Mouse (Mus musculus) cerebellum, adult 9-10 months (tissue): ENCODE measurements around the gene Depdc7.

ENCODE experiments used
- DNase-seq: peaks from one replicate; pipeline ENCODE4 v3.0.0; 2022

The Depdc7 gene

GRCm38 (mm10) chr2:104714254-104714691, 28.4 kb downstream of the Depdc7 start:
- peak; percentile 77 for DNase-seq

DNA sequence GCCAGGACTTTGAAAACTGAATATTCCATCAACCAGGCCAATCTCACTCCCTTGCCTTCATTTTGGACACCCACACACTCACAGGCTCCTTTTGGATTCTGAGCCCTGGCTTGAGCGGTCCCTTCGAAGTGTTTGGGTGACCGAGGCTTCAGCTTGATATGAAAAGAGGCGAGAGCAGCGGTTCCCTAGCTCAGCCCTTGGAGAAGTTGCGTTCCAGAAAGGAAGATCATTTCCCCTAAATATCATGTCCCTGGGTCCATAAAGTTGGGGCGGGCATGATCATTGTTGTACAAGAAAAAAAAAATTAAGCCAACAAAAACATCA, 30.2 kb downstream of the Depdc7 start:
- DNase-seq = no peak

DNA sequence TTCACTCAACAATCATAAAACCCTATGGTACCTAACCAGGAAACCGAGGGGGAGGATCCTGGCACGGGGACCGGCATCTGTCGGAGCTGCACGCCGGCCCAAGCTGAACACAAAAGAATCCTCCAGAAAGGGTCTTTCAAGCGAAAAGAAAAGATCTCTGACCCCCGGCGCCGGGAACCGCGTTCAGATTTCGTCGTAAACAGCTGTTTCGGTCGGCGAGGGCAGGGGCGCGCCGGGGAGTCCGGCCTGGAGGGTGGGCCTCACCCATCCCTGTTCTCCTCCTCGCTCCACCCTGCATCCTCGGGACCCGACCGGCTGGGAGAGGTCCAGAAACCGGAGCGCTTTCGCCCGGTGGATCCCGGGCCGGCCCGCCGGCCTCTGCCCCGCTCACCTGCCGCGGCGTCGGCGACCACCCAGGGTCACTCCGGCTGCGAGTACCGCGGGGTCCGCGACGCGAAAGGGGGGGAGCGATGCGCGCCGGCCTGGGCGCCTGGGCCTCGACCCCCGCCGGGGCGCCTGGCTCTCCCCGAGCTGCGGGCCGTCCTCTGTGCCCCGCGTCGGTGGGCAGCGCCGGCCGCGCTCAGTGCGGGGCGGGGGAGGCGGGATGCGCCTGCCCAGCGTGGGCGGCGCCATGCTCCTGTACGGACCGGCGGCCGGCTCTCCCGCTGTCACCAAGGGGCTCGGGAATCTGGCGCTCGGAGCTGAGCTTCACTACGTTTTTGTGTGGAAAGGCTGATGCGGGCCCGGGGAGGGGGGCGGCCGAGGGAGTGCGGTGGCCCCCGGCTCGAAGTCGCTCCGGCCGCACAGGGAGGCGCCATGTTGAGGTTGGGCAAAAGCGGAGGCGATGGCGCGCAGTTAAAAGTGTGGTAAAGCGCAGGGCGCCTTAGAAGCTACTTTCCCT, 30.8 kb downstream of the Depdc7 start, which contains the start of gene Tcp11l1:
Gene Tcp11l1, minus strand, starts transcription at position 585 of the 901 bp plus-strand sequence.
- DNase-seq = peak; percentile 79

GRCm38 (mm10) chr2:104710670-104711370, 31.9 kb downstream of the Depdc7 start:
- no peak for DNase-seq

DNA sequence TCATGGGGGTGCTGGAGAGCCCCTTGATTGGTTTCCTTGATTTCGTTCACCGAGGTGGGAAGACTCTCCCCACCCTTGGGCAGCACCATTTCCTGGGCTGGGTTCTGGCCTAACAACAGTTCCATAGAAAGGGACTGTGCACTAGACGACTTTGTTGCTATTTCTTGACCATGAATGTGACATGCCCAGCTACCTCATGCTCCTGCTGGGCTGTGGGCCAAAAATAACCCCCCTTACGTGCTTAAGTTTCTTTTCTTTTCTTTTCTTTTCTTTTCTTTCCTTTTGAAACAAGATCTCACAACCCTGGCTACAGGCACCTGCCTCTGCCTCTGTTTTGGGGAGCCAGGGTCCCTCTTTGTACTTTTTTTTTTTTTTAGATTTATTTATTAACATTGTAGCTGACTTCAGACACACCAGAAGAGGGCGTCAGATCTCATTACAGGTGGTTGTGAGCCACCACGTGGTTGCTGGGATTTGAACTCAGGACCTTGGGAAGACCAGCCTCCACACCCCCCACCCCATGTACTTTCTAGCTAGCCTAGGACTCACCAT, 32.8 kb downstream of the Depdc7 start:
- DNase-seq = no peak

DNA sequence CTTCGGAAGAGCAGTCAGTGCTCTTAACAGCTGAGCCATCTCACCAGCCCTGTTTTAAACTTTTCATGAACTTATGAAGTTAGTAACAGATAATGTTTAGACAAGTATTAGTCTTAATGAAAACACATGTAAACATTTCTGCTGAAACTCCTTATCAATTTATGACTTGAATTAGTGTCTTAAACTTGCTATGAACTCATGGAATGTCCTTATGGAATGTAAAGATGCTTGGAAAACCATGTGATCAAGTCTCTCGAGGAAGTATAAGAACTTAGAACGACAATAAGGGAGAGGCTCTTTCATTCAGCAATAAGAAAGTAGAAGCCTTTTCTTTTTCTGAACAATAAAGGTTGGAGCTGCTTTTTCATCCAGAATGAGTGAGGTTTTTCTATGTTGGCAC, 38.3 kb downstream of the Depdc7 start:
- DNase-seq = no peak

- no peak for DNase-seq
Observed at GRCm38 (mm10) chr2:104703158-104703557, 39.5 kb downstream of the Depdc7 start.

GRCm38 (mm10) chr2:104699659-104700058, 43.0 kb downstream of the Depdc7 start:
- DNase-seq = no peak

- no peak for DNase-seq
Observed at GRCm38 (mm10) chr2:104692551-104692950, 50.1 kb downstream of the Depdc7 start.

GRCm38 (mm10) chr2:104690720-104691119, 52.0 kb downstream of the Depdc7 start:
- no peak for DNase-seq

- peak; percentile 71 for DNase-seq
Observed at GRCm38 (mm10) chr2:104688724-104689123, 54.0 kb downstream of the Depdc7 start.

- DNase-seq = no peak
Observed at GRCm38 (mm10) chr2:104688321-104688720, 54.4 kb downstream of the Depdc7 start.

DNA sequence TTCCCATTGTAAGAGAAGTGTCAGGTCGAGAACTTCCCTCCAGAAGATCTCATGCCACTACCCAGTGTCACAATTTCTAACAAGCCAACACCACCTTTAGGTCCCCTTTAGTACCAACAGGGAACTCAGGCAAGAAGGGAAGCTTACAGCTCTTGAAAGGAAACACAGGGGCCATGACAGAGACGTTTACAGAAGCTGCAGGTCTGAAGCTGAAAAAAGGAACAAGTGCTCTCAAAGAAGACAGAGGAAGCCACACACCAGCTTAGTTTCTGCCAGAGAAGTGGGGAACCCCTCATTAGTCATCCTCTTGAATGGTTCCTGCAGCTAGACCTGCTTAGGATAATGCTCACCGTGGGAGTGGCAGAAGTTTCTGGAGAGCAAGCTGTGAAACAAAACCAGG, 55.4 kb downstream of the Depdc7 start:
- no peak for DNase-seq

DNA sequence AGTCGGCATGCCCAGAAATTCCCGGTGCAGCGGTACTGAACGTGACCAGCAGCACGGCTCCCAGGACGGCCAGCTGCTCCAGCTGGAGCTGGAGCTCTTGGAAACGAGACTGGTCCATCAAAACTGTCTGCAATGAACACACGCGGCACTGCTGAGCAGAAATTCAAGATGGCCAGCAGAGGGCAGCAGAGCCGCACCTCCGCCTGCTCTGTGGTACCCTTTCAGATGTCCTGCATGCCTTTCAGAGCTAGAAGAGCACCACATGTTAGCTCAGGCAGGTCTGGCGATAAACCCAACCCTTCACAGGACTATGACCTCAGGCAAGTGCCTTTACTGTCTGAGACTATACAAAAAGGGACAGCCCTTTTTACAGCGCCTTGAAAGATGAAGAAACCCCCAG, 57.3 kb downstream of the Depdc7 start:
- peak; percentile 69 for DNase-seq

GRCm38 (mm10) chr2:104684771-104685170, 57.9 kb downstream of the Depdc7 start:
- DNase-seq = no peak

- no peak for DNase-seq
Observed at GRCm38 (mm10) chr2:104677326-104677725, 65.4 kb downstream of the Depdc7 start.
